8 mouse cellular contexts compared by ENCODE assay signal in genomic region chr10:80017361-80017760, GRCm38 (mm10). TPM values are rescaled to one million over a fixed set of nuclear protein-coding genes. Genes with fewer than 3 reads are reported as not detected.
DNase-seq lines count a peak whose midpoint lies in the region; ATAC-seq and TF ChIP-seq lines count a peak whose summit lies in the region.

No protein-coding gene starts in this region.

- no peak overlapping the region for H3K4me3 ChIP-seq in heart, embryonic 12.5 days
- peak overlapping the region; percentile 14; the same call in 1 of the 2 replicates for H3K4me3 ChIP-seq in lung, postnatal 0 days (ENCODE audit: low read depth, low read length)
- H3K4me3 ChIP-seq in midbrain, embryonic 16.5 days (ENCODE audit: low read depth, low read length), result no peak overlapping the region

- H3K9me3 ChIP-seq in heart, embryonic 12.5 days (replicated peaks), result no peaks in the 10 kb centered on the region
- H3K9me3 ChIP-seq in lung, postnatal 0 days (ENCODE audit: low read length), result no peaks in the 10 kb centered on the region
- no peaks in the 10 kb centered on the region for H3K9me3 ChIP-seq in midbrain, embryonic 16.5 days (replicated peaks; ENCODE audit: control insufficient read depth, low read length, poor library complexity, severe bottlenecking)

- TF ChIP-seq EP300 in lung, postnatal 0 days (IDR thresholded peaks at IDR 0.05), result no peak

- WGBS in heart, embryonic 12.5 days, result 71% methylated on average over 3 of the region's 3 CpGs
- WGBS in lung, postnatal 0 days, result 60% methylated on average over 3 of the region's 3 CpGs
- 77% methylated on average over 3 of the region's 3 CpGs for WGBS in midbrain, embryonic 16.5 days

- intact Hi-C loops in left cerebral cortex, postnatal 4 days (cut with DNase I), result no loop called here

- DNase-seq in heart, adult 9 months (ENCODE audit: low spot score in 2 of 2), result peak; percentile 51 to 66
- no peak for DNase-seq in heart, postnatal 4 days
- DNase-seq in lung, postnatal 0 days (ENCODE audit: low spot score), result peak; percentile 57
- peak; percentile 90 for DNase-seq in splenic B cell, adult 2 months (ENCODE audit: low read depth, low spot score)
- no peak for DNase-seq in right cerebral cortex, adult 18-20 months
- no peak for DNase-seq in left cerebral cortex, postnatal 4 days

- H3K9ac ChIP-seq in heart, embryonic 12.5 days, result no peak overlapping the region
- no peak overlapping the region for H3K9ac ChIP-seq in lung, postnatal 0 days (replicated peaks; ENCODE audit: low read depth)
- H3K9ac ChIP-seq in midbrain, embryonic 16.5 days (ENCODE audit: low read depth, low read length), result no peak overlapping the region

- peaks cover 42% of the 10 kb centered on the region for H3K27me3 ChIP-seq in heart, embryonic 12.5 days (replicated peaks)
- H3K27me3 ChIP-seq in lung, postnatal 0 days (replicated peaks; ENCODE audit: insufficient read depth, low read length), result peaks cover 7% of the 10 kb centered on the region; the same call in 1 of the 2 replicates
- no peaks in the 10 kb centered on the region for H3K27me3 ChIP-seq in splenic B cell, adult 2 months (ENCODE audit: control insufficient read depth, insufficient read depth, low read length, poor library complexity, severe bottlenecking)
- H3K27me3 ChIP-seq in midbrain, embryonic 16.5 days (ENCODE audit: control insufficient read depth, insufficient read depth, low read depth, low read length), result peaks cover 48% of the 10 kb centered on the region

- no peak overlapping the region for H3K27ac ChIP-seq in heart, embryonic 12.5 days (ENCODE audit: poor library complexity, severe bottlenecking)
- peak overlapping the region; percentile 87 for H3K27ac ChIP-seq in lung, postnatal 0 days (ENCODE audit: low read length)
- H3K27ac ChIP-seq in midbrain, embryonic 16.5 days (ENCODE audit: low read length), result no peak overlapping the region

- no peak for ATAC-seq in heart, embryonic 12.5 days (ENCODE audit: insufficient number of reproducible peaks, low FRiP score)
- ATAC-seq in lung, postnatal 0 days, result no peak
- no peak for ATAC-seq in midbrain, embryonic 16.5 days

- TF ChIP-seq CTCF in lung, postnatal 0 days (IDR thresholded peaks at IDR 0.05), result no peak

- H3K4me2 ChIP-seq in heart, embryonic 12.5 days, result peak overlapping the region; percentile 23; the same call in 1 of the 2 replicates
- peak overlapping the region; percentile 43 for H3K4me2 ChIP-seq in lung, postnatal 0 days (replicated peaks; ENCODE audit: low read depth, low read length)
- H3K4me2 ChIP-seq in midbrain, embryonic 16.5 days (ENCODE audit: low read length), result no peak overlapping the region

- peaks cover 29% of the 10 kb centered on the region for H3K4me1 ChIP-seq in heart, embryonic 12.5 days (replicated peaks)
- peaks cover 20% of the 10 kb centered on the region for H3K4me1 ChIP-seq in lung, postnatal 0 days (ENCODE audit: insufficient read depth, low read depth, low read length)
- H3K4me1 ChIP-seq in midbrain, embryonic 16.5 days (ENCODE audit: control insufficient read depth, insufficient read depth, low read length), result no peaks in the 10 kb centered on the region

- peaks cover 6% of the 10 kb centered on the region; the same call in 1 of the 2 replicates for H3K36me3 ChIP-seq in heart, embryonic 12.5 days
- H3K36me3 ChIP-seq in lung, postnatal 0 days (ENCODE audit: insufficient read depth, low read length), result no peaks in the 10 kb centered on the region
- H3K36me3 ChIP-seq in splenic B cell, adult 2 months (ENCODE audit: control insufficient read depth, insufficient read depth, low read length, poor library complexity, severe bottlenecking), result peaks cover 22% of the 10 kb centered on the region
- no peaks in the 10 kb centered on the region for H3K36me3 ChIP-seq in midbrain, embryonic 16.5 days (ENCODE audit: control insufficient read depth, insufficient read depth, low read length)

RNA-seq across cellular contexts. Expression of gene Arhgap45, which starts 0.9 kb away (rescaled TPM):
- 1 to 10 TPM; 4.0 to 4.1 TPM for total RNA-seq in heart, postnatal 4 days (2021)
- 7.5 and 8.5 TPM in 2 replicates for polyA plus RNA-seq in heart, embryonic 12.5 days (2016; fragmentation: Nextera tagmentation; extraction: Ambion mirVana)
- polyA plus RNA-seq in lung, postnatal 0 days (2015; fragmentation: Nextera tagmentation; extraction: Ambion mirVana), result 20.1 and 22.2 TPM in 2 replicates
- 1.2 TPM in 2 replicates for polyA plus RNA-seq in midbrain, embryonic 16.5 days (2015; fragmentation: Nextera tagmentation; extraction: Ambion mirVana)
- 1 to 10 TPM; 1.6 to 1.7 TPM for total RNA-seq in left cerebral cortex, postnatal 4 days (2021)

RNA-seq across cellular contexts. Expression of gene Abca7, which starts 21.1 kb away (rescaled TPM):
- 1 to 10 TPM; 6.9 to 8.1 TPM for total RNA-seq in heart, postnatal 4 days (2021)
- 4.5 and 5.1 TPM in 2 replicates for polyA plus RNA-seq in heart, embryonic 12.5 days (2016; fragmentation: Nextera tagmentation; extraction: Ambion mirVana)
- 5.5 and 6.5 TPM in 2 replicates for polyA plus RNA-seq in lung, postnatal 0 days (2015; fragmentation: Nextera tagmentation; extraction: Ambion mirVana)
- polyA plus RNA-seq in midbrain, embryonic 16.5 days (2015; fragmentation: Nextera tagmentation; extraction: Ambion mirVana), result 4.1 and 4.8 TPM in 2 replicates
- 1 to 10 TPM; 7.2 to 8.1 TPM for total RNA-seq in left cerebral cortex, postnatal 4 days (2021)

RNA-seq across cellular contexts. Expression of gene Polr2e, which starts 22.2 kb away (rescaled TPM):
- 10 to 100 TPM; 66.6 to 70.7 TPM for total RNA-seq in heart, postnatal 4 days (2021)
- polyA plus RNA-seq in heart, embryonic 12.5 days (2016; fragmentation: Nextera tagmentation; extraction: Ambion mirVana), result 132 and 135 TPM in 2 replicates
- polyA plus RNA-seq in lung, postnatal 0 days (2015; fragmentation: Nextera tagmentation; extraction: Ambion mirVana), result 178 and 202 TPM in 2 replicates
- 124 and 131 TPM in 2 replicates for polyA plus RNA-seq in midbrain, embryonic 16.5 days (2015; fragmentation: Nextera tagmentation; extraction: Ambion mirVana)
- total RNA-seq in left cerebral cortex, postnatal 4 days (2021), result 10 to 100 TPM; 63.9 to 74.2 TPM

RNA-seq across cellular contexts. Expression of gene Cnn2, which starts 29.0 kb away (rescaled TPM):
- 100 to 1,000 TPM; 109 to 113 TPM for total RNA-seq in heart, postnatal 4 days (2021)
- 302 and 307 TPM in 2 replicates for polyA plus RNA-seq in heart, embryonic 12.5 days (2016; fragmentation: Nextera tagmentation; extraction: Ambion mirVana)
- 483 and 567 TPM in 2 replicates for polyA plus RNA-seq in lung, postnatal 0 days (2015; fragmentation: Nextera tagmentation; extraction: Ambion mirVana)
- polyA plus RNA-seq in midbrain, embryonic 16.5 days (2015; fragmentation: Nextera tagmentation; extraction: Ambion mirVana), result 25.7 and 26.2 TPM in 2 replicates
- total RNA-seq in left cerebral cortex, postnatal 4 days (2021), result 10 to 100 TPM; 12.4 to 17.2 TPM

RNA-seq across cellular contexts. Expression of gene Gpx4, which starts 29.6 kb away (rescaled TPM):
- 100 to 1,000 TPM; 450 to 489 TPM for total RNA-seq in heart, postnatal 4 days (2021)
- polyA plus RNA-seq in heart, embryonic 12.5 days (2016; fragmentation: Nextera tagmentation; extraction: Ambion mirVana), result 677 and 717 TPM in 2 replicates
- 1,058 and 1,082 TPM in 2 replicates for polyA plus RNA-seq in lung, postnatal 0 days (2015; fragmentation: Nextera tagmentation; extraction: Ambion mirVana)
- polyA plus RNA-seq in midbrain, embryonic 16.5 days (2015; fragmentation: Nextera tagmentation; extraction: Ambion mirVana), result 509 and 552 TPM in 2 replicates
- 100 to 1,000 TPM; 311 to 347 TPM for total RNA-seq in left cerebral cortex, postnatal 4 days (2021)

Comparison
In these comparisons a context has a peak if more than half of its experiments do, and no peak if none do; other contexts are left out.
1. DNase-seq: peak in heart, adult 9 months (2 of 2), lung, postnatal 0 days (single experiment) and splenic B cell, adult 2 months (single experiment); none in heart, postnatal 4 days (single experiment), right cerebral cortex, adult 18-20 months (single experiment) and left cerebral cortex, postnatal 4 days (single experiment).